Mouse (Mus musculus): ENCODE results near the gene Pdgfa.

Gene Pdgfa

GRCm38 (mm10) chr5:138953986-138954385 lies 43.2 kb downstream of the Pdgfa start:
- no peak for DNase-seq (ENCODE audit: extremely low read depth, low read depth)

- no peak for DNase-seq (ENCODE audit: extremely low read depth, low read depth)
These were observed 44.2 kb downstream of the Pdgfa start for GRCm38 (mm10) chr5:138952969-138953368.

GRCm38 (mm10) chr5:138951305-138951704 lies 45.9 kb downstream of the Pdgfa start:
- no peak for DNase-seq (ENCODE audit: extremely low read depth, low read depth)

- DNase-seq (ENCODE audit: extremely low read depth, low read depth): no peak
These were observed 48.0 kb downstream of the Pdgfa start for GRCm38 (mm10) chr5:138949165-138949564.

- DNase-seq (ENCODE audit: extremely low read depth, low read depth): no peak
These were observed 48.9 kb downstream of the Pdgfa start for GRCm38 (mm10) chr5:138948031-138948980.

GRCm38 (mm10) chr5:138947487-138947886 lies 49.7 kb downstream of the Pdgfa start:
- no peak for DNase-seq (ENCODE audit: extremely low read depth, low read depth)

DNA sequence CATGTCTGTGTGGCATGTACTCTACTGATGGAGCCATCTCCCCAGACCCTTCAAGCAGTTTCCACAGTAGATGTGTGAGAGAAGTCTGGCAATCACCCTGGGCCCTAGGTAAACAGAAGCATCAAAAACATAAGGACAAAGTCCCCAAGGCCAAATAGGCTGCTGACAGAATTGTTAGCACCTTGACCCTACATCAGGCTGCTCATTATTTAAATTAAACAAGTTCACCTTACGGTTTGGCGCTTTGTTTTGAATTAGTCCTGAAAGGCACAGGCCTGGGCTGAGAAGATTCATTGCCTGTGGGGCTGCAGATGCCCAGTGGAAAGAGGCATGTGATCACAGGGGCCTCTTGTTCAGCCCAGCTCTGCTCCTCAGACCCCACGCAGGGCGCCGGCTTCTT lies 50.2 kb downstream of the Pdgfa start:
- DNase-seq (ENCODE audit: extremely low read depth, low read depth): no peak

DNA sequence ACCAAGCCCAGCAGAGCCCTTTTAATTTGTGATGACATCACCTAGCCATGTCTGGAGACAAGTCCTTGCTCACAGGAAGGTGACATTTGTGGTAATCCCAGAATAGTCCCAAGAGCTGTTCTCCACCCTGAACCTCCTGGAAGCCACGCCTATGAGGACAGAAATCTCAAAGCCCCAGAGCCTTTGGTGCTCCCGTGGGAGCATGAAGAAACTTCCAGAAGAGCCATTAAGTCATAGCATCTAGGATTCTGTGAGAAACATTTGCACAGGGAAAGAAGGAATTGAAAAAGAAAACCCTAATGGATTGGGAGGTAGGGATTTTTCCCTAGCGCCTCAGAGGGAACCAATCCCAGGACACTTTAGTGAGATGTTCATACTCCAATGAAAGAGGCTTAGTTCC lies 52.2 kb downstream of the Pdgfa start:
- no peak for DNase-seq (ENCODE audit: extremely low read depth, low read depth)

GRCm38 (mm10) chr5:138944551-138944950 lies 52.6 kb downstream of the Pdgfa start:
- DNase-seq (ENCODE audit: extremely low read depth, low read depth): no peak

DNA sequence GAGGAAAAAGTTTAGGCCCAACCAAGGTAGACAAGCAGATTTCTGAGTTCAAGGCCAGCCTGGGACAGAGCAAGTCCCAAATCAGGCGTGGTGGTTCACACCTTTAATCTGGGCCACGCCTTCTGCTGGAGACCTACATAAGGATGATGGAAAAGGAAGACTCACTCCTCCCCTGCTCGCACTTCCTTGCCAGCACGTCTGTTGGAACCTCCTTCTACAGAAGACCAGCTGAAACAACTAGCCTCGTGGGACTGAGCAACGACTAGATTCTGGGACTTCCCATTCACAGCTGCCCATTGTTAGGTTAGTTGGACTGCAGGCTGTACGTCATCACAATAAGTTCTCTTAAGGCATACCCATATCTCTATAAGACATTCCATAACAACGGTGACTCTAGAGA lies 55.3 kb downstream of the Pdgfa start:
- DNase-seq (ENCODE audit: extremely low read depth, low read depth): no peak

DNA sequence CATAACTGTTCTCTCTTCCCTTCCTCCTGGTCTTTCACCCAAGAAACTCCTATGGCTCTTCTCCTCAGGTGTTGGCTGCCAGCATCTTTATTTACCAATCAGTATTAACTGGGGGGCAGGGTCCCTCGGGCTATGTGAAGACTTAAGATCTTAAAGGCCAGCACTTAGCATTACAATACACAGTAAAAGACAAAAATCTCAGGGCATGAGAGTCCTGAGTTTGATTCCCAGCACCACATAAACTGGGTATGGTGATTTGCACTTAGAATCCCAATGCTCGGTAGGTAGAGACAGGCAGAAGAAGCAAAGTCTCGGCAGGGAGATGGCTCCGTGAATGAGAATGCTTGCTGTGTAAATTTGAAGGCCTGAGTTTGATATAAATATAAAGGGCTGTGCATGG lies 56.6 kb downstream of the Pdgfa start:
- DNase-seq (ENCODE audit: extremely low read depth, low read depth): no peak

DNA sequence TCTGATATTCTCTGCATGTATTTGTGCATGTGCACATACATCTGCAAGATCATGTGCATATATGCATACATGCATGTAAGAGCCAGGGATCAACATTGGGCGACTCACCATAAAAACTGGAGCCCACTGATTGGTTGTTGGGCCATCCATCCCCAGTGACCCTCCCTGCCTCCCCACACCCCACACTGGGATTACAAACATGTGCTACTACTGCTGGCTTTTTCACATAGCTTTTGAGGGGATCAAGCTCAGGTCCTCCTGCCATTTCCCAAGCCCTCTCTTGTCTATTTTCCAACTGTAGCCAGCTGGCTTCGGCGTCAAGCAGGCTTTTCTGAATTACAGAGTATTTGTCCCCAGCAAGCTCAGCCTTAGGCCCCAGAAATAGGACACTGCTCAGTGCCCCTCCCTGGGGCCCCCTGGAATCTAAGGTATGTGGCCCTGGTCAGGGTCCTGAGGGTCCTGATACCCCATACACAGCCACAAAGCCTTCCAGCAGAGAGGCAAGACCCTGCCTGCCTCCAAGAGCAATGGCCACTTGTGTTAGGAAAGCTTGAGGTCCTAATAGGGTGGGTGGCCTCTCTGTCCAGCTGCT lies 58.5 kb downstream of the Pdgfa start:
- DNase-seq (ENCODE audit: extremely low read depth, low read depth): no peak

GRCm38 (mm10) chr5:138936399-138937089 lies 60.6 kb downstream of the Pdgfa start:
- DNase-seq (ENCODE audit: extremely low read depth, low read depth): no peak

- DNase-seq (ENCODE audit: extremely low read depth, low read depth): no peak
These were observed 62.6 kb downstream of the Pdgfa start for GRCm38 (mm10) chr5:138934540-138934939.

DNA sequence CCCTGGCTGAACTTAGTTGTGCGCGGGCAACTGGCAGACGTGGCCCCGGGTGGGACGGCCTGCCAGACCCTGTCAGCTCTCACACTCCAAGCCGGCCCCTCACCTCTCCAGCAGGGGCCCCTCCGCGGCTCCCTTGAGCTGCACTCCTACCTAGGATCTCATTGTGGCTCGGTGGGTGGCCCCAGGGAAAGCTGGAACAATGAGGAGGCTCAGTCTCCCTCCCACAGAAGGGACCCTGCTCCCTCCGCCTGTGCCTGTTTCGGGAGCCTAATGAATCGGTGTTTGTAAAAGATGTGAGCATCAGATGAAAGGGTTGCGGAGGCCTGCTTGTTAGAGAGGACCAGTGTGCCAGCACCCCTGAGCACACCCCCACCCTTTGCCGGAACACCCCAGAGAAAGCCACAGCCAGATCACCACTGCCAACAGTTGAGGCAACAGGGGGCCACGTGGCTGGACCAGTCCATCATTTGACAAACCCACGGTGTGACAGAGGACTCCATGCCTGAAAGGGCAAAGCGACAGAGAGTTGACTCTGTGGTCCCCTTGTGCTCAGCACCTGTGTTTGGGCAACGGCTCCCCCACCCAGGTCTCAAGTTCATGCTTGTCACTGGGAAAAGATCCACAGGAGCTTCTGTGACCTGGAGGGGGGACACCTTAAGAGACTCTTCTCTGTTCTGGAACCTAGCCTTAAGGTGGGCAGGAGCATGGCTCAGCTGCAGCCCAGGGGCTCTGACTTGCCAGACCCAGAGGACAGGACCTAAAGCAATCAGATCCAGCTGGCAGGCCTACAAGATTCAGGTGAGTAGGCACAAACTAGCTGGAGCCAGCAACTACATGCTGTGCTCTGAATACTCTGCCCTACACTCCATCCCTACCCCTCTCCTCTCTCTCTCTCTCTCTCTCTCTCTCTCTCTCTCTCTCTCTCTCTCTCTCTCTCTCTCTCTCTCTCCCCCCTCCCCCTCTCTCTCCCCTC lies 64.4 kb downstream of the Pdgfa start:
- DNase-seq (ENCODE audit: extremely low read depth, low read depth): no peak

DNA sequence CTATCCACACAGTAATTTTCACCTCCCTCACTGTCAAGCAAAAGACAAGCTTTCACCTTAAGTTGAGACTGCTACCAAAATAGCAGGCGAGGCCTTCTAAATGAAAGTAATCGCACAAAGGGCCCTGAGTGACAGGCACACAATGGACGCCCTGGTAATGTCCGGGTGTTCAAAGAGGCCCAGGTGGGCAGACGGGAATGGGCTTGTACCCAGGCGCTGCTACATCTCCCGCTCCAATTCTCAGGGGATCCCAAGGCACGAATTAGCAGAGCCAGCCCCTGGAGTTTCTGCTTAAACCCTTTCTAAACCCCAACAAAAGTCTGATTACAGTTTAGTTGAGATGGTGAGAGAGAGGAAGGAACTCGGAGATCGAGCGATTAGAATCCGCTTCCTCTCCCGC lies 65.3 kb downstream of the Pdgfa start:
- no peak for DNase-seq (ENCODE audit: extremely low read depth, low read depth)

- DNase-seq (ENCODE audit: extremely low read depth, low read depth): no peak
These were observed 67.2 kb downstream of the Pdgfa start for GRCm38 (mm10) chr5:138929879-138930507.
